8 mouse cellular contexts compared by ENCODE assay signal in genomic region chr13:58273411-58274258, GRCm38 (mm10). TPM values are rescaled to one million over a fixed set of nuclear protein-coding genes. Genes with fewer than 3 reads are reported as not detected.
DNase-seq lines count a peak whose midpoint lies in the region; ATAC-seq and TF ChIP-seq lines count a peak whose summit lies in the region.

No protein-coding gene starts in this region.

- peak overlapping the region; percentile 89 for H3K27ac ChIP-seq in forebrain, embryonic 13.5 days
- peak overlapping the region; percentile 84 for H3K27ac ChIP-seq in hindbrain, embryonic 15.5 days (replicated peaks)
- peak overlapping the region; percentile 27; the same call in 1 of the 2 replicates for H3K27ac ChIP-seq in liver, embryonic 12.5 days
- peak overlapping the region; percentile 76 for H3K27ac ChIP-seq in midbrain, postnatal 0 days (ENCODE audit: low read depth, low read length)
- no peak overlapping the region for H3K27ac ChIP-seq in thymus, adult 2 months (ENCODE audit: control insufficient read depth, insufficient read depth, low read length)

- TF ChIP-seq CTCF in midbrain, postnatal 0 days (IDR thresholded peaks at IDR 0.05): no peak
- no peak for TF ChIP-seq CTCF in thymus, adult 2 months (IDR thresholded peaks at IDR 0.05; ENCODE audit: borderline replicate concordance, control insufficient read depth, extremely low read depth, insufficient read depth, low read length, poor library complexity)

- H3K4me1 ChIP-seq in forebrain, embryonic 13.5 days: peaks cover 22% of the 10 kb centered on the region
- peaks cover 21% of the 10 kb centered on the region for H3K4me1 ChIP-seq in hindbrain, embryonic 15.5 days (replicated peaks)
- H3K4me1 ChIP-seq in liver, embryonic 12.5 days: peaks cover 26% of the 10 kb centered on the region
- H3K4me1 ChIP-seq in midbrain, postnatal 0 days (ENCODE audit: insufficient read depth, low read length): no peaks in the 10 kb centered on the region
- peaks cover 6% of the 10 kb centered on the region; the same call in 1 of the 2 replicates for H3K4me1 ChIP-seq in thymus, adult 2 months (replicated peaks; ENCODE audit: control insufficient read depth, insufficient read depth, low read length)

- peak; percentile 75 for ATAC-seq in forebrain, embryonic 13.5 days
- ATAC-seq in hindbrain, embryonic 15.5 days (ENCODE audit: low FRiP score, low read depth): peak; percentile 79
- ATAC-seq in liver, embryonic 12.5 days: peak; percentile 77
- ATAC-seq in midbrain, postnatal 0 days (ENCODE audit: low FRiP score): peak; percentile 74

- WGBS in forebrain, embryonic 13.5 days: under 1% methylated on average over 65 of the region's 115 CpGs
- under 1% methylated on average over 98 of the region's 115 CpGs for WGBS in hindbrain, embryonic 15.5 days
- under 1% methylated on average over 83 of the region's 115 CpGs for WGBS in liver, embryonic 12.5 days (ENCODE audit: insufficient replicate concordance)
- WGBS in midbrain, postnatal 0 days: under 1% methylated on average over 91 of the region's 115 CpGs
- 2% methylated on average over 105 of the region's 115 CpGs for WGBS in thymus, adult 2 months

- no peaks in the 10 kb centered on the region for H3K9me3 ChIP-seq in forebrain, embryonic 13.5 days (replicated peaks)
- H3K9me3 ChIP-seq in hindbrain, embryonic 15.5 days: no peaks in the 10 kb centered on the region
- H3K9me3 ChIP-seq in liver, embryonic 12.5 days (replicated peaks): no peaks in the 10 kb centered on the region
- no peaks in the 10 kb centered on the region for H3K9me3 ChIP-seq in midbrain, postnatal 0 days (ENCODE audit: low read length)

- H3K9ac ChIP-seq in forebrain, embryonic 13.5 days: peak overlapping the region; percentile 91
- peak overlapping the region; percentile 83 for H3K9ac ChIP-seq in hindbrain, embryonic 15.5 days
- H3K9ac ChIP-seq in liver, embryonic 12.5 days: peak overlapping the region; percentile 81
- peak overlapping the region; percentile 79 for H3K9ac ChIP-seq in midbrain, postnatal 0 days (replicated peaks; ENCODE audit: low read length, poor library complexity, severe bottlenecking)

- peak overlapping the region; percentile 76 for H3K4me2 ChIP-seq in forebrain, embryonic 13.5 days
- peak overlapping the region; percentile 68 for H3K4me2 ChIP-seq in hindbrain, embryonic 15.5 days
- H3K4me2 ChIP-seq in liver, embryonic 12.5 days: peak overlapping the region; percentile 95
- peak overlapping the region; percentile 83 for H3K4me2 ChIP-seq in midbrain, postnatal 0 days (ENCODE audit: low read depth, low read length, poor library complexity, severe bottlenecking)

- peak overlapping the region; percentile 84 for H3K4me3 ChIP-seq in forebrain, embryonic 13.5 days
- H3K4me3 ChIP-seq in hindbrain, embryonic 15.5 days: peak overlapping the region; percentile 86
- peak overlapping the region; percentile 78 for H3K4me3 ChIP-seq in liver, embryonic 12.5 days
- peak overlapping the region; percentile 73 for H3K4me3 ChIP-seq in midbrain, postnatal 0 days (ENCODE audit: low read depth, low read length)
- peak overlapping the region; percentile 61 for H3K4me3 ChIP-seq in thymus, adult 2 months (ENCODE audit: control insufficient read depth, insufficient read depth, low read length)

- no peaks in the 10 kb centered on the region for H3K27me3 ChIP-seq in forebrain, embryonic 13.5 days
- H3K27me3 ChIP-seq in hindbrain, embryonic 15.5 days: no peaks in the 10 kb centered on the region
- H3K27me3 ChIP-seq in liver, embryonic 12.5 days (replicated peaks): peaks cover 69% of the 10 kb centered on the region
- no peaks in the 10 kb centered on the region for H3K27me3 ChIP-seq in midbrain, postnatal 0 days (ENCODE audit: insufficient read depth, low read length)
- peaks cover 17% of the 10 kb centered on the region; the same call in 1 of the 2 replicates for H3K27me3 ChIP-seq in thymus, adult 2 months (ENCODE audit: control insufficient read depth, insufficient read depth, low read length)

- H3K36me3 ChIP-seq in forebrain, embryonic 13.5 days (ENCODE audit: poor library complexity, severe bottlenecking): no peaks in the 10 kb centered on the region
- H3K36me3 ChIP-seq in hindbrain, embryonic 15.5 days: no peaks in the 10 kb centered on the region
- no peaks in the 10 kb centered on the region for H3K36me3 ChIP-seq in liver, embryonic 12.5 days
- no peaks in the 10 kb centered on the region for H3K36me3 ChIP-seq in midbrain, postnatal 0 days (ENCODE audit: insufficient read depth, low read length)
- H3K36me3 ChIP-seq in thymus, adult 2 months (ENCODE audit: control insufficient read depth, insufficient read depth, low read length): no peaks in the 10 kb centered on the region

- no peak for TF ChIP-seq POLR2A in thymus, adult 2 months (IDR thresholded peaks at IDR 0.05; ENCODE audit: control insufficient read depth, extremely low read depth, insufficient read depth, low read length, poor library complexity)

- peak; percentile 20 to 25 for DNase-seq in layer of hippocampus, postnatal 36 days
- no peak for DNase-seq in layer of hippocampus, adult 11-12 months (ENCODE audit: low spot score)
- DNase-seq in brain, embryonic 18.5 days (ENCODE audit: low read depth, low spot score): peak; percentile 14
- DNase-seq in midbrain, postnatal 0 days (ENCODE audit: low spot score): peak; percentile 49
- peak; percentile 39 for DNase-seq in thymus, adult 2 months

RNA-seq across cellular contexts. Expression of gene Gkap1, which starts 1.9 kb away (rescaled TPM):
- 10 to 100 TPM; 22.2 to 23.5 TPM for total RNA-seq in layer of hippocampus, postnatal 36 days (2021)
- 32.0 and 34.6 TPM in 2 replicates for polyA plus RNA-seq in forebrain, embryonic 13.5 days (2015; fragmentation: Nextera tagmentation; extraction: Ambion mirVana)
- 35.1 and 38.8 TPM in 2 replicates for polyA plus RNA-seq in hindbrain, embryonic 15.5 days (2015; fragmentation: Nextera tagmentation; extraction: Ambion mirVana)
- 9.0 and 9.1 TPM in 2 replicates for polyA plus RNA-seq in liver, embryonic 12.5 days (2016; fragmentation: Nextera tagmentation; extraction: Ambion mirVana)
- 18.1 and 35.4 TPM in 2 replicates for total RNA-seq in midbrain, postnatal 0 days (2014; rRNA removed)
- 32.6 and 40.2 TPM in 2 replicates for polyA plus RNA-seq in midbrain, postnatal 0 days (2015; fragmentation: Nextera tagmentation; extraction: Ambion mirVana)
- 2.8 and 4.0 TPM in 2 replicates for polyA plus RNA-seq in thymus, adult 2 months (2012; rRNA removed)

RNA-seq across cellular contexts. Expression of gene Ubqln1, which starts 58.2 kb away (rescaled TPM):
- 100 to 1,000 TPM; 148 to 155 TPM for total RNA-seq in layer of hippocampus, postnatal 36 days (2021)
- 123 TPM in 2 replicates for polyA plus RNA-seq in forebrain, embryonic 13.5 days (2015; fragmentation: Nextera tagmentation; extraction: Ambion mirVana)
- 146 and 158 TPM in 2 replicates for polyA plus RNA-seq in hindbrain, embryonic 15.5 days (2015; fragmentation: Nextera tagmentation; extraction: Ambion mirVana)
- polyA plus RNA-seq in liver, embryonic 12.5 days (2016; fragmentation: Nextera tagmentation; extraction: Ambion mirVana): 83.3 and 83.6 TPM in 2 replicates
- 206 and 222 TPM in 2 replicates for total RNA-seq in midbrain, postnatal 0 days (2014; rRNA removed)
- 102 and 109 TPM in 2 replicates for polyA plus RNA-seq in midbrain, postnatal 0 days (2015; fragmentation: Nextera tagmentation; extraction: Ambion mirVana)
- 161 and 171 TPM in 2 replicates for polyA plus RNA-seq in thymus, adult 2 months (2012; rRNA removed)
